Mouse (Mus musculus) embryonic stem cell, embryonic (primary cell): ENCODE measurements around the gene Slfn8.

ENCODE experiments used
- CTCF ChIA-PET, 4 experiments: fragments of 300-600 bp in 2 of 4; fragments of 350-600 bp in 2 of 4; sonication (Branson Sonifier 250); formaldehyde crosslinking; loops; one replicate each; lab custom pipeline; 2022; ENCODE audit warnings: inconsistent platforms in 2 of 4; lab: Charles Lee
- POLR2A ChIA-PET, 4 experiments: fragments of 300-600 bp in 2 of 4; fragments of 350-600 bp in 2 of 4; sonication (Branson Sonifier 250); formaldehyde crosslinking; loops; one replicate each; lab custom pipeline; 2022; ENCODE audit warnings: antibody characterized with exemption in 4 of 4, inconsistent platforms in 1 of 4; lab: Charles Lee

Gene Slfn8

DNA sequence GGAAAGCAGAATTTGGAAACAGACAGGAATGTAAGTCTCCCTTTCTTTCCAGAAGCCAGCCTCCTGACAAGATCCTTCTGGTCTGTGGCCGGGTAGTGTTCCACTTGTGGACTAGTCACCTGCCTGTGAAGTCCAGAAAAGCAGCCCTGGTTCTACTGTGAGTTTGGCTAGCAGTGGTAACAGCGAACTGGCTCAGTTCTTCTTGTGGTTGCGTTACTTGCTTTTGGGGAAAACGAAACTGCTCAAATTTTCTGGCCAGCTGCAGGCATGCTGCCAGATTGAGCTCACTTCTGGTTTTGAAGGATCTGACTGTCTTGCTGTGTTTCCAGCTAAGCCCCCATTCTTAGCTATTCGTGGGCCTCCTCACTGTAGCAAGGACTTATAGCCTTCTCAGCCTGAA lies at the start of gene Slfn8:
Gene Slfn8, minus strand, starts transcription at position 190 of the 400 bp plus-strand sequence.
- ChIA-PET CTCF (no interaction called here), POLR2A (interaction anchor here in 3 of 4 experiments (1.0 to 2.0 kb wide), 4 partner anchors 29 to 276 kb away, joined by 3 to 17 read pairs (median 7); partner anchors contain the start of gene Slfn9 (in 3 of the 3))

DNA sequence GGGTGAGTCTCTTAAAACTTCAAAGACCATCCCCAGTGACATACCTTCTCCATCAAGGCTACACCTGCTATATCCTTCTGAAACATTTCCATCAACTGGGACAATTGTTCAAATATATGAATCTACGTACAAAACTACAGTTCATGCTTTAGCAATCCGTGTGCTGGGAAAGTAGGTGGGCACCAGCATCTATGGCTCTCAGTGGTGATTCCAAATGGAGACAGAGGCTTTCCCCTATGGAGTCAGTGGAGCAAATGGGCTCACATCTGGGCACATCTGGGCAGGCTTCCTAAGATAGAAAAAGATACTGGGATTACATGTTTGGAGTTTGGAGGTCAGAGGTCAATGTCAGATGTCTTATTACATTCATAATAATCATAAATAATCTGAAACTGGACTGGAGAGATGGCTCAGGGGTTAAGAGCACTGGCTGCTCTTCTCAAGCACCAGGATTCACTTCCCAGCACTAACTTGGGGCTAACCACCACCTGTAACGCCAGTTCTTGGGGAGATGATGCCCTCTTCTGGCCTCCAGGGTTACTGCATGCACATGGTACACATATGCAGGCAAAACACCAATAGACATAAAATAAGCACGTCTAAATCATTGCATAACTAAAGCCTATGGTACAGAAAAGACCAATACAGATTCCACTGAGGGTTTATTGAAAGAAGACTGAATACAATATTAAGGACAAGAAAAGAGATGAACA lies 47.5 kb upstream of the Slfn8 start:
- ChIA-PET POLR2A (no interaction called here), CTCF (interaction anchor here in 3 of 4 experiments (0.6 to 1.2 kb wide), 8 partner anchors 10 to 554 kb away, joined by 3 to 6 read pairs (median 3); no protein-coding TSS in a partner anchor)

DNA sequence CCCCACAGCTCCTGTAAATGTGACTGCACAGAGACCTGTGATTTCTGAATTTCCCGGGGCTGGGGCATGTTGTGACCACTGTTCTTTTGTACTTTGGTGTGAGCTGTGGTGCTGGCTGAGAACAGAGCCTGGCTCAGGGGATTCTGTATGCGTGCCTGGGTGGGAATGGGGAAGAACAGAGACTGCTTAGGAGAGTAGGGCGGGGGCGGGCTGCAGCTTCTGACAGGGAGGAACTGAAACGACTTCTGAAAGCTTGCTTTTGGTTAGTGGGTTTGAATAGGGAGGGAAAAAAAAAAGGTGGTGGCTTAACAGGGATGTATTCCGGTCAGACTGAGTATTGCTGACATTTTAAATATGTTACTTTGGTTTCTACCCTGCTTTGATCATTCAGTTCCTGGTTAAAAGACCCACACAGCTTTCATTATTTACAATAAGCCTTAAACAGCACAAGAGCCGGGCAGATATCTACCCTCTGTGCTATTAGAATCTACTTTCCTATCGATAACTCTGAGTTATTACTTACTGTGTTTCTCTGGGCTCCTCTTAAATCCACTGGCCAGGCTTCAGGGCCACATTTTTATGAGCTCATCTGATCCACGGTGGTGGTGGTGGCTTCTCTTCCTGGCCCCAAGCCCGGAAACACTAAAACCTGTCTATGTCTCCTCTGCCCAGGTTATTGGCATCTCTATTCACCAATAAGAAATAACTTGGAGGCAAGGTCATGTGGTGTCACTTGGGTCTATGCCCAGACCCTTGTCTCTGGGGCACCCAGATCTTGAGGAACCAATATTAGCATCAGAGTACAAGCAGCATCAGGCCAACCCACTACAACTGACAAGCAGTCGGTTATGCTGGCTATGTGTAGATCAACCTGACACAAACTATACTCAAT lies 46.3 kb upstream of the Slfn8 start:
- POLR2A ChIA-PET, result interaction anchor here in 1 of 4 experiments (0.7 kb wide), 1 partner anchor 286 kb away, joined by 3 read pairs; no protein-coding TSS in a partner anchor
- CTCF ChIA-PET, result interaction anchor here (0.6 to 1.6 kb wide), 10 partner anchors 9 to 555 kb away, joined by 3 to 5 read pairs (median 3); partner anchors contain the start of gene Rad51d (in 1 of the 4)

DNA sequence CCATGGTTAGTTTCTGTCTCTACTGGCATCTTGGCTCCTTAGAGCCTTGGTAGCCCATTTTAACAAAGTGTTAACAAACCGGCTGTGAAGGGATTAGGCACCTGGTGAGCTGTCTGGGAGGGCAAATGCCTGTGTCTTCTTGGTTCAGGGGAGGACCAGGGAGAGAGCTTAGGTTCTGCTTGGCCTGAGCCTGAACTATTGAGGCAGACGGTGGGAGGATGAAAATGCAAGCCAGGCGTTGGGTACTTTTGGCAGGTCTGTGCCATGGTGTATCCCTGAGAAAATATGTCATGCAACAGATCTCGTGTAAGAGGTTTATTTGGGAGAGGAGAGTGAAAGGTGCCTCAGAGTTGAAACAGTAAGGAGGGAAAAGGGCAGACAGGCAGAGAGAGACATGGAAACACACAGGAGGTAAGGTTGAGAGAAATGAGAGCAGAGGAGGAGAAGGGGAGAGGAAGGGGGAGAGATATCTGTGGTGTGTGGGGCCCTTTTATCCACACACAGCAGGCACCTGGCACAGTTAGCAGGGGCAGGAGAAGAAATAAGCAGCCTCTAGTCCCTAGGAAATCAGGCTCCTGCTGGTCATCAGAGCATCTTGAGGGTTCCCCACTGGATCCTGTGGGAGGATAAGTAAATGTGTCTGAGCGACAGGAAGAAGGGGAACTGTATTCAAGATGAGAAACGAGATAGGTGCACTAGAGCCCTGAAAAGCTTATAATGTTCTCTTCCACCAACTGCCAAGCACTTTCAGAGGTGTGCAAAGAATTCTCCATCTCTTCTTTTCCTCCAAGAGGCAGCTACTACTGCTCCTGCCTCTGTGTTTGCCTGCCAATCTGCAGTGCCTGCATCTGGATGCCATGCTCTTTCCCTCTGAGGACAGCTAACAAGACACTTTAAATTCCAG lies 45.1 kb upstream of the Slfn8 start:
- ChIA-PET POLR2A (interaction anchor here in 1 of 4 experiments (0.7 kb wide), 1 partner anchor 287 kb away, joined by 3 read pairs; no protein-coding TSS in a partner anchor), CTCF (interaction anchor here in 3 of 4 experiments (0.6 to 1.6 kb wide), 4 partner anchors 8 to 394 kb away, joined by 3 to 4 read pairs (median 3); partner anchors contain the start of gene Rad51d (in 1 of the 3))

DNA sequence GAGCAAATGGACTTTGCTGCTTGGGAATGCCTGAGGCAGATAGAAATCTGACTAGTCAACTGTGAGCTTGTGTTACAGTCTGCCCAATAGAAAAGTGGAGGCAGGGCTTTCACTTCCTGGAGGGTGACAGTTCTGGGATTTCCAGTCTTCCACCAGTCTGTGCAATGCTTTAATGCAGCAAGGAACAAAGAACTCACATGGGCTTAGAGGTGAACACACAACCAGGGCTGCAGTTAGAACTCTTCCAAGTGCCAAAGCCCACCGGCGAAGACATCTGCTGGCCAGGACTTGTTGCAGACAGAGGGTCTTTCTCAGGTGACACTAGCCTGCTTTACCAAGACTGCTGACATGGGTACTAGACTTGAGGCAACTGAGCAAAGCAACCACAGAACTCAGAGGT lies 44.3 kb upstream of the Slfn8 start, which contains the start of gene Slfn2:
Gene Slfn2, plus strand, starts transcription at position 167 of the 400 bp plus-strand sequence.
- ChIA-PET POLR2A (no interaction called here), CTCF (no interaction called here)

DNA sequence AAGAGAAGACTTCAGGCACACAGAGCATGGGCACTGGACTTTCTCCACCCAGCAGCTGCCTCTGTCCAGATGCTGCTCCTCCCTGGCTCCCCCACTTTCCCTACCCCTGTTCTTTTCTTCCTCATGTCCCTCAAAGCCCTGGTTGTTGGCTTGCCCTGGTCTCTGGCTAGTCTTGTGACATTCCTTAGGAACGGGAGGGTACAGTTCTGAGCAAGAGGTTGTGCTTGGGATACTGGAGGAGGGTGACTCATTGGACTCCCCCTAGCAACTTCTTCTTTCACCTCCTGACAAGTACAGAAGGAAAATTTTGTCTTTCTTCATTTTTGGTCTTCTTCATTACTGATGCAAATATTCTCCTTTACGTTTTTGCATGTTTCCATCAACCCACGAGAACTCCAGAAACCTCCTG lies 43.3 kb upstream of the Slfn8 start:
- POLR2A ChIA-PET, result interaction anchor here in 1 of 4 experiments (1.4 kb wide), 1 partner anchor 16 kb away, joined by 3 read pairs; no protein-coding TSS in a partner anchor
- CTCF ChIA-PET, result no interaction called here

DNA sequence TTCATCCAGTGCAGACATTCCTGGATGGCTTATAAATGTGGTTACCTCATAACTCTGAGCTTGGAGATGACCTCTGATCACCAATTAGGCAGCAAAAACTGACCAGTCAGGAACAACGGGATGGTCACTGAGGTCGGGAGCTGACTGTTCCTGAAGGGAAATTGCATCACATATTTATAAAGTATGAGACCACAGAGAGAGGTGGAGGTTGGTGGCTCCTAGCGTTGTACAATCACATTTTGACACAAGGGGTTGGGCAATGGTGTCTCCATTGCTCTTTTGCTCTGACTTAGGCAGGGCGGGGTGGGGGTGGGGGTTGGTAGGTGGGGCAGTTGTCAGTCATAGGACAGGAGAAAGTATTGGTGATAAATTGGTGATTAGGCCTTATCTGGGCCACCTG lies 42.5 kb upstream of the Slfn8 start:
- POLR2A ChIA-PET, result interaction anchor here in 1 of 4 experiments (1.4 kb wide), 1 partner anchor 16 kb away, joined by 3 read pairs; no protein-coding TSS in a partner anchor
- CTCF ChIA-PET, result no interaction called here

DNA sequence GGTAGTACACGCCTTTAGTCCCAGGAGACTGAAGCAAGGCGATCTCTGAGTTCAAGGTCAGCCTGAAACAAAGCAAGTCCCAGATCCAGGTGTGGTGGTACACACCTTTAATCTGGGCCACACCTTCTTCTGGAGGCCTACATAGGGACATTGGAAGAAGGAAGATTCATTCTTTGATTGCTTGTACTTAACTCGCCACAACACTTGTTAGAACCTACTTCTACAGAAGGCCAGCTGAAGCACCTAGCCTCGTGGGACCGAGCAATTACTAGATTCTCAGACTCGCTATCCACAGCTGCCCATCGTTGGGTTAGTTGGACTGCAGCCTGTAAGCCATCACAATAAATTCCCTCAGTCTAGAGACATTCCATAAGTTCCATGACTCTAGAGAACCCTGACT lies 41.2 kb upstream of the Slfn8 start:
- CTCF ChIA-PET, result no interaction called here

DNA sequence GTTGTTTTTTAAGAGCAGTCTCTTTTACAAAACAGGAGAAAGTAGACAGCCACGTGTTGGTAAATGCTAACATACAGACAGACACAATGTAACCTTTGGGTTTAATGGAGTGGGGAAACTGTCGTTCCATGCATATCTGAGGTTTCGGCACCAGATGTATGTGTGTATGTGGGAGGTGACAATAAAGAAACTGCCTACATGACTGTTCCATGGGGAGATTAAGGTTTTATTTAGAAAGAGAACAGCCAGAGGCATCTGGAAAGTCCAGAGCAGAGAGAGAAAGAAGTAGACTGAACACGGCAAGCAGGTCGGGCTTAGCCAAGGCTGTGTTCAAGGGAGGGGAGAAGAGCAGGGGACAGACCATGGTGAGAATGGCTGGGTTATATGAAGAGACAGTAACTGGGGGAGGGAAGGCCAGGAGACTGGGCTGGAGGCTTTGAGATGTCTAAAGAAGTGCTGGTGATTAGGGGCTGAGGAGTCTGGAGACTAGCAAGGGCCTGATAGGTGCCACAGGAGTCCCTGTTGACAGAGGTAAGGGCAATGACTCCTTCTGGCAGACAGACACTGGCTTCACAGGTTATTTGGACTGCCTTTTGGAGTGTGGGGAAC lies 39.9 kb upstream of the Slfn8 start:
- POLR2A ChIA-PET, result no interaction called here

More for the DNA sequence above, 41.2 kb upstream of the Slfn8 start:
- POLR2A ChIA-PET, result no interaction called here

DNA sequence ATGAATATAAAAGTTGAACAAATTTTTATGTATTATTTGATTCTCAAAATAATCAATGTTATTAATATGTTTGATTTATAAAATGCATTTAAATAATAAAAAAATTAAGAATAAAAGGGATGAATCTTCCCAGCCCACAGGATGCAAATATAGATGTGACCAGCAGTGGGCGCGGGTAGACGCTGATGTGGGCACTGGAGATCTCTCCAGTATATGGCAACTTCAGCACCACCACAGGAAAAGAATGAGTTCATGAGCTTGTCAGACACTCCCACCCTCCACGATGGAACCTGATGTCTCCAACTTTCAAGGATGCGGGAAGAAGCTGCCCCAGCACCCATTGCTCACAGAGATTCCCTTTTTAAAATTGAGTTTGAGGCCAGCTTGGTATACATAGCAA lies 37.3 kb upstream of the Slfn8 start:
- ChIA-PET CTCF (interaction anchor here (0.5 to 2.5 kb wide), 13 partner anchors 9 to 570 kb away, joined by 3 to 8 read pairs (median 3); partner anchors contain the start of gene Slfn3 (in 1 of the 4)), POLR2A (interaction anchor here in 1 of 4 experiments (0.9 to 1.5 kb wide), 2 partner anchors 14 to 152 kb away, joined by 4 read pairs; no protein-coding TSS in a partner anchor)

More for the DNA sequence above, 39.9 kb upstream of the Slfn8 start:
- CTCF ChIA-PET, result no interaction called here

DNA sequence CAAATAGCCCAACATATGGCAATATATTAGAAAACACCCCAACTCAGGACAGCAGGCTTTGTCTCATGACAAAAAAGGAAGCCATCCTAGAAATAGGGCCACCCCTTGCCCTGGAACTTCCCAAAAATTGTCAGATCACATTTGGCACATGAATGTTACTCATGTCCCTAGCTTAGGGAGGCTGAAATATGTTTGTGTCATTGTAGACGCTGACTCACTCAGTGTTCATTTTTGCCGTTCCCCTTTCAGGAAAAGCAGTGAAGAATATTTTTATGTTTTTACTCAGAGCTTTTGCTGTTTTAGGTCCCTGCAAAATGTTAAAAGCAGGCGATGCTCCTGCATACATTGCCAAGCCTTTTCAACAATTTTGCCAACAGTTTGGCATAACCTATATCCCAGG lies 25.0 kb upstream of the Slfn8 start:
- ChIA-PET CTCF (interaction anchor here in 1 of 4 experiments (0.7 kb wide), 1 partner anchor 12 kb away, joined by 3 read pairs; no protein-coding TSS in a partner anchor), POLR2A (no interaction called here)

DNA sequence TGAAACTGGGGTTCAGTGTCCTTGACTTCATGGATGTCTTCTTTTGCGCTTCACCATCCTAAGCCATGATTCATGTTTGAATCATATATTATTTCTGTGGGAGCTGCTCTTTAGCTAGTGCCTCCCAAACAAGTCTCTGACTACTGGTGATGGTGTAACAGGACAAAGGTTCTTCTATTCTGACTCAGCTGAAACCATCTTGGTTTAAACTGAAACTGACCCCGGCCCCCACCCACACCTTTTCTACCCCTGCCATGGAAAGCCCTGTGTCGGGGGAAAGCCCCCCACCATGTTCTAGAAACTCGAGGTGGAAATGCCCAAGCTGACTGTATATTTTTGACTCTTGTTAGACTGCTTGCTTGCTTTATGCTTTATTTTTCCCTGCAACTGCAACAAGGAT lies 23.3 kb upstream of the Slfn8 start:
- ChIA-PET POLR2A (interaction anchor here in 1 of 4 experiments (0.6 to 1.3 kb wide), 2 partner anchors 14 to 637 kb away, joined by 3 to 4 read pairs; no protein-coding TSS in a partner anchor), CTCF (interaction anchor here in 1 of 4 experiments (0.6 kb wide), 1 partner anchor 1268 kb away, joined by 7 read pairs; no protein-coding TSS in a partner anchor)

DNA sequence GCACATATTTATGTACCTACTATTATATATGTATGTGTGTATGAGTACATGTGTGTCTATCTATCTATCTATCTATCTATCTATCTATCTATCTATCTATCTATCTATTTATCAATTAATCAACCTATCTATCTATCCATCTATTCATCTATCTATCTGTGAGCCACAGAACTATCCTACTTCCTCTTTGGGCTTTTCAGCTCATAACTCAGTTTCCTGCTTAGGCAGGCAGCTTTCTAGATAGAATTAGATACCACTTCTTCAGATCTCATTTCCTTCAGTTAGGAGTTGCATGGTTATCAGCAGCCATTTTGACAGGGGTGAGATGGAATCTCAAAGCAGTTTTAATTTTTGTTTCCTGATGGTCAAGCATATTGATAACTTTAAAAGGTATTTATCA lies 20.4 kb upstream of the Slfn8 start:
- CTCF ChIA-PET, result no interaction called here
- POLR2A ChIA-PET, result no interaction called here

DNA sequence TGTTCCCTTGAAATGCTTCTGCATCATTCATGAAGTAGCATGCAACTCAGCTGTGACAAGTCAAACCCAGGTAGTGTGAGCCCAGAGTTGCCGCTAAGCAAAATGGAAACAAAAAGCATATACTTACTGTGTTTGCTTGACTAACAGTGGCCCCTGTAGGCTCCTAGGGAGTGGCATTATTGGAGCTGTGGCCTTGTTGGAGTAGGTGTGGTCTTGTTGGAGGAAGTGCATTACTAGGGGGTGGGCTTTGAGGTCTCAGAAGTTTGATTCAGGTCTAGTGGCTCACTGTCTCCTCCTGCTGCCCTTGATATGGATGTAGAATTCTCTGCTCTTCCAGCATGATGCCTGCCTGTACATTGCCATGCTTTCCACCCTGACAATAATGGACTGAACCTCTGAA lies 19.7 kb upstream of the Slfn8 start:
- ChIA-PET POLR2A (interaction anchor here in 1 of 4 experiments (1.5 kb wide), 1 partner anchor 49 kb away, joined by 3 read pairs; the partner anchor contains the start of gene Slfn9), CTCF (interaction anchor here in 2 of 4 experiments (0.7 kb wide), 2 partner anchors 128 to 218 kb away, joined by 3 to 5 read pairs; no protein-coding TSS in a partner anchor)

DNA sequence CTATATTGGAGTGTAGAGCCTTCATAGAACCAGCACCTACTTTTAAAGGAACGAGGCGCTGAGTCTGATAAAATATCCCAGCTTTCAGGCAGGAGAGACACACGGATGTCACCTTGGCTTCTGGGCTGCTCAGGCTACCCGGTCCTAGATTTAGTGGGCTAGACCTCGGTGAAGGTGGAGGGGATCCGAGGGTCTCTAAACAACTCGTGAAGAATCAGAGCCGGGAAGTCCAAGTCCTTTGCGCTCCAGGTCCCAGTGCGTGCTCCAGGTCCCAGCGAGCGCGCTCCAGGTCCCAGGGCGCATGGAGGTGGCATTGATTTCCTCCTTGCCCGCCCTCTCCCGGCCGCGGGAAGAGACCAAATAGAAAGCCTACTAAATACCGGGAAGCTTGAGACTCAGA lies 19.2 kb upstream of the Slfn8 start:
- ChIA-PET CTCF (interaction anchor here in 2 of 4 experiments (0.6 to 1.0 kb wide), 4 partner anchors 18 to 1372 kb away, joined by 3 to 5 read pairs (median 4); no protein-coding TSS in a partner anchor), POLR2A (interaction anchor here in 2 of 4 experiments (1.0 to 1.5 kb wide), 2 partner anchors 48 to 50 kb away, joined by 3 read pairs; partner anchors contain the start of gene Slfn9 (in 1 of the 2))

DNA sequence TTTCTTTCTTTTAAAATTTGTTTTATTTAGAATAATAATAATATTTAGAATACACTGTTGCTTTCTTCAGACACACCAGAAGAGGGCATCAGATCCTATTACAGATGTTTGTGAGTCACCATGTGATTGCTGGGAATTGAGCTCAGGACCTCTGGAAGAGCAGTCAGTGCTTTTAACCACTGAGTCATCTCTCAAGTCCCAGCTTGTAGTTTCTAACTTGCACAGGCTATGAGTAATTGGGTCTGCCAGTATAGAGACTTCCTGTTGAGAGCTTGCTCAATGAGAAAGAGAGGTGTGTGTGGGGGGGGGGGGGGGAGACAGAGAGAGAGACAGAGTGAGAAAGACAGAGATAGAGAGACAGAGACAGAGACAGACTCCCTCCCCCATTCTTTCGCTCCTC lies 18.5 kb upstream of the Slfn8 start:
- ChIA-PET CTCF (interaction anchor here in 1 of 4 experiments (0.6 to 1.0 kb wide), 2 partner anchors 19 to 1373 kb away, joined by 3 to 4 read pairs; no protein-coding TSS in a partner anchor), POLR2A (interaction anchor here in 2 of 4 experiments (1.0 to 1.5 kb wide), 3 partner anchors 19 to 50 kb away, joined by 3 read pairs; partner anchors contain the start of gene Slfn9 (in 1 of the 2))
